37 mouse cellular contexts compared by ENCODE assay signal in the genomic region with DNA sequence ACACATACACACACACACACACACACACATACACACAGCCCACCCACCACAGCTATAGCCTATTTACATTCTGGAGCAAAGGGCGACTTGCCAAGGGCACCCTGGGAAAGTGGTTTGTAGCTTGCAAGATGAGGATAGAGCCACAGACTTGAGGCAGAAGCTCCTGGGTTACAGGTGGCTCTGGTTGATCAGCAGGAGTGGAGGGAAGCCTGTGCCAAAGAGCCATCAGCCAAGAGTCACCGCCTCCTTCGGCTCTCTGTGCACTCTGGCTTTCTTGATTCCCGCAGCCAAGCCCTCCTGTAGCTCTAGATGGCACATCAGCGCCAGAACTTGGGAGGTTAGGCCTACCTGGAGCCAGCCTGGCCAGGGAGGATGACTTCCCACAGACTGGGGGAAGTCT. TPM values are rescaled to one million over a fixed set of nuclear protein-coding genes. Genes with fewer than 3 reads are reported as not detected.
A peak's percentile ranks its signal among the peaks of the same experiment; 100 is the strongest.
DNase-seq lines count a peak whose midpoint lies in the region; ATAC-seq lines count a peak whose summit lies in the region.
"Had no signal": no experiment of that assay in that cellular context is flagged by ENCODE, and none has a peak within 500 bp of the region (broad histone marks: within the 10 kb centered on the region; RNA-seq: fewer than 3 reads in every experiment).

No protein-coding gene starts in this region.

- H3K4me3 ChIP-seq in midbrain, embryonic 11.5 days (ENCODE audit: low read depth, low read length) = no peak overlapping the region
- H3K4me3 ChIP-seq in midbrain, embryonic 13.5 days (replicated peaks) = no peak overlapping the region
- H3K4me3 ChIP-seq: embryonic facial prominence, embryonic 15.5 days; myocyte had no signal

- H3K27me3 ChIP-seq in midbrain, embryonic 11.5 days (ENCODE audit: control insufficient read depth, insufficient read depth, low read length) = peaks cover 25% of the 10 kb centered on the region
- H3K27me3 ChIP-seq in midbrain, embryonic 13.5 days = peaks cover 45% of the 10 kb centered on the region

- peak; percentile 34 to 54 for DNase-seq in cerebellum, postnatal 25 days
- no peak for DNase-seq in cerebellum, adult 11 months
- peak; percentile 88 for DNase-seq in midbrain, embryonic 11.5 days (ENCODE audit: low spot score, missing footprints)
- DNase-seq in ZHBTc4 (ENCODE audit: low read depth, low spot score) = peak; percentile 34
- no peak for DNase-seq in adrenal gland, postnatal 14 days
- no peak for DNase-seq in spleen, postnatal 4 days (ENCODE audit: low spot score in 2 of 2)
- DNase-seq: adrenal gland, postnatal 10 days; cerebellum, adult 9-10 months; gastrocnemius, postnatal 14 days; heart, postnatal 36 days; kidney, adult 11 months; kidney, postnatal 25 days; lung, adult 2 months; lung, postnatal 10 days; thymus, postnatal 4 days had no signal

- no peak overlapping the region for H3K9ac ChIP-seq in midbrain, embryonic 11.5 days (ENCODE audit: low read length)
- H3K9ac ChIP-seq in midbrain, embryonic 13.5 days (replicated peaks) = no peak overlapping the region
- H3K9ac ChIP-seq: embryonic facial prominence, embryonic 15.5 days; hindbrain, embryonic 12.5 days; limb, embryonic 15.5 days; liver, embryonic 14.5 days had no signal

- H3K9me3 ChIP-seq in midbrain, embryonic 11.5 days (ENCODE audit: control insufficient read depth, low read length) = no peaks in the 10 kb centered on the region
- H3K9me3 ChIP-seq in midbrain, embryonic 13.5 days = no peaks in the 10 kb centered on the region
- H3K9me3 ChIP-seq: embryonic facial prominence, embryonic 10.5 days; embryonic facial prominence, embryonic 15.5 days; forebrain, embryonic 13.5 days; heart, embryonic 15.5 days; hindbrain, embryonic 12.5 days; limb, embryonic 15.5 days had no signal

- WGBS in midbrain, embryonic 11.5 days = 29% methylated on average over 5 of the region's 5 CpGs
- 27% methylated on average over 5 of the region's 5 CpGs for WGBS in midbrain, embryonic 13.5 days

- H3K27ac ChIP-seq in midbrain, embryonic 11.5 days (ENCODE audit: low read depth, low read length) = no peak overlapping the region
- H3K27ac ChIP-seq in midbrain, embryonic 13.5 days = no peak overlapping the region
- H3K27ac ChIP-seq: embryonic facial prominence, embryonic 10.5 days; embryonic facial prominence, embryonic 15.5 days; forebrain, embryonic 13.5 days; heart, embryonic 15.5 days; hindbrain, embryonic 12.5 days; limb, embryonic 15.5 days; liver, embryonic 14.5 days; macrophage had no signal

- H3K4me2 ChIP-seq in midbrain, embryonic 11.5 days = no peak overlapping the region
- H3K4me2 ChIP-seq in midbrain, embryonic 13.5 days (replicated peaks) = no peak overlapping the region

- H3K36me3 ChIP-seq in midbrain, embryonic 11.5 days (ENCODE audit: control insufficient read depth, insufficient read depth, low read length) = no peaks in the 10 kb centered on the region
- H3K36me3 ChIP-seq in midbrain, embryonic 13.5 days = no peaks in the 10 kb centered on the region
- H3K36me3 ChIP-seq: embryonic facial prominence, embryonic 10.5 days; embryonic facial prominence, embryonic 15.5 days; heart, embryonic 15.5 days; hindbrain, embryonic 12.5 days; limb, embryonic 15.5 days had no signal

- peaks cover 19% of the 10 kb centered on the region for H3K4me1 ChIP-seq in midbrain, embryonic 11.5 days (ENCODE audit: control insufficient read depth, insufficient read depth, low read length)
- peaks cover 31% of the 10 kb centered on the region for H3K4me1 ChIP-seq in midbrain, embryonic 13.5 days (replicated peaks)

- no peak for ATAC-seq in midbrain, embryonic 11.5 days (ENCODE audit: low FRiP score)
- ATAC-seq in midbrain, embryonic 13.5 days = no peak
- ATAC-seq: CD4-positive, CD25-positive, alpha-beta regulatory T cell, adult 4 months; forebrain, embryonic 13.5 days had no signal

RNA-seq across cellular contexts. Expression of a gene that starts 2.5 kb away (rescaled TPM):
- polyA plus RNA-seq in midbrain, embryonic 11.5 days (2014; fragmentation: Nextera tagmentation; extraction: Ambion mirVana) = 0.10 and 0.12 TPM in 2 replicates
- 0.24 and 0.28 TPM in 2 replicates for polyA plus RNA-seq in midbrain, embryonic 13.5 days (2015; fragmentation: Nextera tagmentation; extraction: Ambion mirVana)
- 0.08 and 0.11 TPM in 2 replicates for total RNA-seq in adrenal gland, postnatal 14 days (2021)
- total RNA-seq: granulocyte monocyte progenitor cell, adult 5-6 weeks; megakaryocyte-erythroid progenitor cell, adult 5-6 weeks had no signal
- polyA plus RNA-seq: CD4-positive, CD25-positive, alpha-beta regulatory T cell, adult 4 months; embryonic facial prominence, embryonic 10.5 days; embryonic facial prominence, embryonic 15.5 days; heart, embryonic 15.5 days; kidney, embryonic 14.5 days; limb, embryonic 15.5 days; lung, adult 2 months; macrophage; thymus, postnatal 0 days had no signal

RNA-seq across cellular contexts. Expression of a gene that starts 24.2 kb away (rescaled TPM):
- not detected in 2 replicates for polyA plus RNA-seq in midbrain, embryonic 11.5 days (2014; fragmentation: Nextera tagmentation; extraction: Ambion mirVana)
- polyA plus RNA-seq in midbrain, embryonic 13.5 days (2015; fragmentation: Nextera tagmentation; extraction: Ambion mirVana) = not detected in 2 replicates
- total RNA-seq in adrenal gland, postnatal 14 days (2021) = not detected in 2 replicates
- total RNA-seq: adrenal gland, postnatal 10 days; gastrocnemius, postnatal 14 days; granulocyte monocyte progenitor cell, adult 5-6 weeks; heart, postnatal 36 days; layer of hippocampus, postnatal 10 days; megakaryocyte-erythroid progenitor cell, adult 5-6 weeks; midbrain, postnatal 0 days had no signal
- polyA plus RNA-seq: CD4-positive, CD25-positive, alpha-beta regulatory T cell, adult 4 months; embryonic facial prominence, embryonic 10.5 days; embryonic facial prominence, embryonic 15.5 days; forebrain, embryonic 13.5 days; heart, embryonic 15.5 days; hindbrain, embryonic 12.5 days; kidney, embryonic 14.5 days; limb, embryonic 15.5 days; liver, embryonic 14.5 days; lung, adult 2 months; macrophage; midbrain, postnatal 0 days; myocyte; neural tube, embryonic 14.5 days; stomach, embryonic 14.5 days; thymus, postnatal 0 days had no signal

RNA-seq across cellular contexts. Expression of a gene that starts 26.4 kb away (rescaled TPM):
- 11.4 and 13.0 TPM in 2 replicates for polyA plus RNA-seq in midbrain, embryonic 11.5 days (2014; fragmentation: Nextera tagmentation; extraction: Ambion mirVana)
- polyA plus RNA-seq in midbrain, embryonic 13.5 days (2015; fragmentation: Nextera tagmentation; extraction: Ambion mirVana) = 18.4 and 20.5 TPM in 2 replicates
- 4.0 and 4.8 TPM in 2 replicates for total RNA-seq in adrenal gland, postnatal 14 days (2021)
- total RNA-seq: granulocyte monocyte progenitor cell, adult 5-6 weeks; megakaryocyte-erythroid progenitor cell, adult 5-6 weeks had no signal
- polyA plus RNA-seq: CD4-positive, CD25-positive, alpha-beta regulatory T cell, adult 4 months had no signal

RNA-seq across cellular contexts. Expression of a gene that starts 34.2 kb away (rescaled TPM):
- not detected in 2 replicates for polyA plus RNA-seq in midbrain, embryonic 11.5 days (2014; fragmentation: Nextera tagmentation; extraction: Ambion mirVana)
- polyA plus RNA-seq in midbrain, embryonic 13.5 days (2015; fragmentation: Nextera tagmentation; extraction: Ambion mirVana) = 0.27 TPM in 1 of 2 replicates, not detected in the other
- total RNA-seq in adrenal gland, postnatal 14 days (2021) = not detected in 2 replicates
- total RNA-seq: adrenal gland, postnatal 10 days; granulocyte monocyte progenitor cell, adult 5-6 weeks; heart, postnatal 36 days; megakaryocyte-erythroid progenitor cell, adult 5-6 weeks; midbrain, postnatal 0 days had no signal
- polyA plus RNA-seq: CD4-positive, CD25-positive, alpha-beta regulatory T cell, adult 4 months; embryonic facial prominence, embryonic 10.5 days; embryonic facial prominence, embryonic 15.5 days; heart, embryonic 15.5 days; hindbrain, embryonic 12.5 days; kidney, embryonic 14.5 days; liver, embryonic 14.5 days; lung, adult 2 months; macrophage; myocyte; neural tube, embryonic 14.5 days; testis, adult 2 months; thymus, postnatal 0 days had no signal

RNA-seq across cellular contexts. Expression of a gene that starts 53.1 kb away (rescaled TPM):
- 1.2 and 1.4 TPM in 2 replicates for polyA plus RNA-seq in midbrain, embryonic 11.5 days (2014; fragmentation: Nextera tagmentation; extraction: Ambion mirVana)
- 0.50 and 0.90 TPM in 2 replicates for polyA plus RNA-seq in midbrain, embryonic 13.5 days (2015; fragmentation: Nextera tagmentation; extraction: Ambion mirVana)
- total RNA-seq in adrenal gland, postnatal 14 days (2021) = 6.8 TPM in 1 of 2 replicates, not detected in the other
- total RNA-seq: gastrocnemius, postnatal 14 days; granulocyte monocyte progenitor cell, adult 5-6 weeks; heart, postnatal 36 days; layer of hippocampus, adult 18-20 months; left cerebral cortex, adult 18-20 months; megakaryocyte-erythroid progenitor cell, adult 5-6 weeks had no signal
- polyA plus RNA-seq: macrophage; myocyte; testis, adult 2 months had no signal

Comparison
In these comparisons a context has a peak if more than half of its experiments do, and no peak if none do; other contexts are left out.
1. DNase-seq: peak in cerebellum, postnatal 25 days (2 of 2), midbrain, embryonic 11.5 days (single experiment) and ZHBTc4 (single experiment); none in cerebellum, adult 11 months (single experiment), adrenal gland, postnatal 14 days (single experiment) and spleen, postnatal 4 days (0 of 2).